Mouse (Mus musculus): ENCODE results near the gene Cyp2d11. TPM values are rescaled to one million over a fixed set of nuclear protein-coding genes. Genes with fewer than 3 reads are reported as not detected.
"Not testable (repeated sequence)": the region's sequence is repeated elsewhere in the genome, so short reads cannot be mapped to it uniquely, and the experiment has no call there.

The Cyp2d11 gene
- polyA plus RNA-seq, 1 experiment from 2014 or later: not detected

DNA sequence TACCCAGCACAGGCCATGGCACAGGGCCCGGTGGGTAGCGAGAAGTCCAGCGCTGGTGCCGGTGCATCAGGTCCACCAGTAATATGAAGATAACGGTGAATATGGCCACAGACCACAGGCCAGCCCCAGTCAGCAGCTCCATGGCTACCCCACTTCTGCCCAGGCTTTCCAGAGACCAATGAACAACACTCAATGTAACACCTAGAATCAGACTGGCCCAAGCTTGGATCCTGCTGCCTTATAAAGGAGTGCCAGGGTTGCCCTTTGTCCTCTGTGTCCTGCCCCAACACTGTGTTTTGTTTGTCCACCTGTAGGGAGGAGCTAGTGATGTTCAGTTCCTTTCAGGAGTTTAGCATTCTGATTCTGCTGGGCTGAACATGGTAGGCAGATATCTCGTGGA is 13.2 kb upstream of the Cyp2d11 start, which contains the start of gene Cyp2d10:
Gene Cyp2d10 (minus strand): TSS at position 215 of the 400 bp plus-strand sequence.
- H3K4me1 ChIP-seq: no peaks in the 10 kb centered on the region
- H3K27ac ChIP-seq: no peak within 1 kb of the TSS
- ATAC-seq: no peak
- no peaks in the 10 kb centered on the region for H3K9me3 ChIP-seq (replicated peaks)
- no peak within 1 kb of the TSS for H3K4me3 ChIP-seq
- H3K9ac ChIP-seq: no peak within 1 kb of the TSS
- no peaks in the 10 kb centered on the region for H3K36me3 ChIP-seq
- H3K4me2 ChIP-seq: peak within 1 kb of the TSS; percentile 21; the same call in 1 of the 2 replicates
- 74% methylated on average over 6 of the region's 6 CpGs for WGBS (ENCODE audit: insufficient replicate concordance)
- no peaks in the 10 kb centered on the region for H3K27me3 ChIP-seq (replicated peaks)

- no peaks in the 10 kb centered on the region for H3K36me3 ChIP-seq
- H3K9me3 ChIP-seq (replicated peaks): no peaks in the 10 kb centered on the region
- no peak overlapping the region for H3K4me2 ChIP-seq
- no peak overlapping the region for H3K9ac ChIP-seq
- H3K27ac ChIP-seq: no peak overlapping the region
- H3K4me1 ChIP-seq: no peaks in the 10 kb centered on the region
- 59% methylated on average over 3 of the region's 3 CpGs for WGBS (ENCODE audit: insufficient replicate concordance)
- no peaks in the 10 kb centered on the region for H3K27me3 ChIP-seq (replicated peaks)
- no peak for ATAC-seq
- H3K4me3 ChIP-seq: no peak overlapping the region
Observed at GRCm38 (mm10) chr15:82404163-82404562, 10.3 kb upstream of the Cyp2d11 start.

- H3K4me3 ChIP-seq: no peak overlapping the region
- no peak for ATAC-seq
- no peaks in the 10 kb centered on the region for H3K4me1 ChIP-seq
- no peak overlapping the region for H3K27ac ChIP-seq
- 74% methylated on average over 9 of the region's 9 CpGs for WGBS (ENCODE audit: insufficient replicate concordance)
- H3K9ac ChIP-seq: no peak overlapping the region
- no peak overlapping the region for H3K4me2 ChIP-seq
- H3K9me3 ChIP-seq (replicated peaks): no peaks in the 10 kb centered on the region
- H3K36me3 ChIP-seq: no peaks in the 10 kb centered on the region
- no peaks in the 10 kb centered on the region for H3K27me3 ChIP-seq (replicated peaks)
Observed at GRCm38 (mm10) chr15:82403606-82404005, 9.8 kb upstream of the Cyp2d11 start.

- Histone ChIP-seq H3K27ac (no peak overlapping the region), H3K4me2 (no peak overlapping the region), H3K9me3 (replicated peaks) (no peaks in the 10 kb centered on the region), H3K4me1 (no peaks in the 10 kb centered on the region), H3K36me3 (no peaks in the 10 kb centered on the region), H3K9ac (no peak overlapping the region), H3K27me3 (replicated peaks) (no peaks in the 10 kb centered on the region), H3K4me3 (no peak overlapping the region)
- 58% methylated on average over 6 of the region's 6 CpGs for WGBS (ENCODE audit: insufficient replicate concordance)
- ATAC-seq: no peak
Observed at GRCm38 (mm10) chr15:82402741-82403140, 8.9 kb upstream of the Cyp2d11 start.

- no peaks in the 10 kb centered on the region for H3K4me1 ChIP-seq
- H3K27me3 ChIP-seq (replicated peaks): no peaks in the 10 kb centered on the region
- ATAC-seq: no peak
- H3K36me3 ChIP-seq: no peaks in the 10 kb centered on the region
- H3K4me2 ChIP-seq: no peak overlapping the region
- no peak overlapping the region for H3K27ac ChIP-seq
- no peak overlapping the region for H3K4me3 ChIP-seq
- H3K9me3 ChIP-seq (replicated peaks): no peaks in the 10 kb centered on the region
- no peak overlapping the region for H3K9ac ChIP-seq
Observed at GRCm38 (mm10) chr15:82402106-82402505, 8.3 kb upstream of the Cyp2d11 start.

DNA sequence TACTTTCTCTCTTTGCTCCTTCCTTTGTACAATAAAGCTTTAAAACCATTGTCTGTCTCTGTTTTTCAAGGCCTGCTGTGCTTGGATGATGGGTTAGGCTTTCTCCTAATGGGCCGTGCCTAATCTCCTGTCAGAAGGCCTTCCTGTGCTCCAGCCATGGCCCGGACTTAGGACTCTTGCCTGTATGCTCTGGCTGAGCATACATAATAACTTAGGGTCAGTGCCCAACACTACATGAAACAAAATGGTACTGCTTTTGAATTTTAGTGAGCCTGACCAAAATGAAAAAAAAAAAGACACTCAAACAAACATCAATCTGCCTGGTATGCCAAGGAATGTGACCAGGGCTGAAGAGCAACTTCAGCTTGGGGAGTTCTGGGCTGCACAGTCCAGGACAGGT is 7.7 kb upstream of the Cyp2d11 start:
- Histone ChIP-seq H3K4me3 (no peak overlapping the region), H3K9me3 (replicated peaks) (no peaks in the 10 kb centered on the region), H3K4me1 (no peaks in the 10 kb centered on the region), H3K27me3 (replicated peaks) (no peaks in the 10 kb centered on the region), H3K9ac (no peak overlapping the region), H3K27ac (no peak overlapping the region), H3K4me2 (no peak overlapping the region), H3K36me3 (no peaks in the 10 kb centered on the region)
- ATAC-seq: no peak
- WGBS (ENCODE audit: insufficient replicate concordance): 66% methylated on average over 2 of the region's 2 CpGs

DNA sequence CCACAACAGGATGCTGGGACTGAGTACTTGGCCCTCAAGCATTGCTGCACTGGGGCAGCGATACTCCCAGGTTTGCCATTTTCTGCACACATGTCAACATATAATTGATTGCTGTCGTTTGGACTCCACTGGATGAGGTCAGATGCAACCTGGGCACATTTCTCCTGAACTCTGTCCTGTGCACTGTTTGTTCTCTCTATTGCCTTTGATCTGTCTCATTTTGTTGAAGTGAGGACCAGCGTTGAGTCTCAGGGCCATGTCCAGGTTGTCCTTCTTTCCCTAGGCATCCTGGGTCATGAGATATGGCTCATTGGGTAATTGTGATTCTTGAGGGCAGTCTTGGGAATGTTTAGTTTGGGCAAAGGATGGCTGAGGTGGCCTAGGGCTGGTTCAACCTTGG is 2.1 kb upstream of the Cyp2d11 start:
- H3K9ac ChIP-seq; H3K4me2 ChIP-seq; H3K27ac ChIP-seq; H3K27me3 ChIP-seq (replicated peaks); H3K9me3 ChIP-seq (replicated peaks); H3K36me3 ChIP-seq; H3K4me1 ChIP-seq; H3K4me3 ChIP-seq: not testable (repeated sequence)
- WGBS (ENCODE audit: insufficient replicate concordance): 63% methylated on average over 3 of the region's 3 CpGs
- ATAC-seq: peak; percentile 27; the same call in 1 of the 2 replicates

DNA sequence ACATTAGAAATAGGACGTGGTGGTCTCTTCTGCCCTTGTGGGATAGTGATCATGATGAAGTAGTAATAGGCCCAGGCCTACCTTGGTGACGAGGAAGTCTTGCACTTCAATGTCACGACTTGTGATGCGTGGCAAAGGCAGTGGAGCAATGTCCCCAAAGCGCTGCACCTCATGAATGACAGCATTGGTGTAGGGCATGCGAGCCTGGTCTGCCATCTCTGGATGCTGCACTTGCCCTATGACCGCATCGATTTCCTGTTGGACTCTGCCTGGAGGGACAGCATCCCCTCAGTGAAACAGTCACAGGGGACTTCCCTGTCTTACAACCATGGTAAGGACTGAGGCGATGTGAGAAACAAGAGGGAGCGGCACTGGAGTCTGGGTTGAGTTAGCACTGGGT is 3.9 kb downstream of the Cyp2d11 start:
- not testable (repeated sequence) for H3K4me3 ChIP-seq, ATAC-seq

GRCm38 (mm10) chr15:82385729-82386128 is 8.1 kb downstream of the Cyp2d11 start:
- Histone ChIP-seq H3K36me3 (no peaks in the 10 kb centered on the region), H3K9me3 (replicated peaks) (no peaks in the 10 kb centered on the region), H3K27ac (peak overlapping the region; percentile 14; the same call in 1 of the 2 replicates), H3K4me3 (no peak overlapping the region), H3K4me2 (no peak overlapping the region), H3K4me1 (peaks cover 2% of the 10 kb centered on the region; the same call in 1 of the 2 replicates), H3K27me3 (replicated peaks) (no peaks in the 10 kb centered on the region), H3K9ac (no peak overlapping the region)
- 68% methylated on average over 2 of the region's 2 CpGs for WGBS (ENCODE audit: insufficient replicate concordance)
- no peak for ATAC-seq

More for the DNA sequence above, 3.9 kb downstream of the Cyp2d11 start:
- not testable (repeated sequence) for H3K36me3 ChIP-seq; H3K27ac ChIP-seq; H3K4me2 ChIP-seq; H3K9ac ChIP-seq; H3K27me3 ChIP-seq (replicated peaks); H3K9me3 ChIP-seq (replicated peaks); H3K4me1 ChIP-seq
- 78% methylated on average over 10 of the region's 10 CpGs for WGBS (ENCODE audit: insufficient replicate concordance)

- Histone ChIP-seq H3K4me1 (peaks cover 23% of the 10 kb centered on the region; the same call in 1 of the 2 replicates), H3K27me3 (replicated peaks) (peaks cover 7% of the 10 kb centered on the region; the same call in 1 of the 2 replicates), H3K27ac (no peak overlapping the region), H3K4me2 (no peak overlapping the region), H3K4me3 (no peak overlapping the region), H3K9me3 (replicated peaks) (no peaks in the 10 kb centered on the region), H3K36me3 (no peaks in the 10 kb centered on the region), H3K9ac (no peak overlapping the region)
- 59% methylated on average over 2 of the region's 2 CpGs for WGBS (ENCODE audit: insufficient replicate concordance)
- ATAC-seq: no peak
Observed at GRCm38 (mm10) chr15:82382441-82382840, 11.4 kb downstream of the Cyp2d11 start.

DNA sequence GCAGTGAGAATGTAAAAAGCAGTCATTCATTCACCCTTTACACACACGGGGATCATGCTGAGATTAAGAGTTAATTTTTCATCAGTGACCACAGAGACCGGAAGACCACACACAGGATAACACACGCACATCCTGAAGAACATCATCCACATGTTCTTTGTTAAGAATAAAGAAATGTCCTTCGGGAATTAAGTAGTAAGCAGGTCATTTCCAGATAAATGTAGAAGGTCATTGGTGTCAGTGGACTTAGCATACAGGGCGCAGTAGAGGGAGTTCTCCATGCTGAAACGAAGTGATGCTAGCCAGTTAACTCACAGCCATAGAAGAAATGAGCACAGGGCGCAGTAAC is 13.1 kb downstream of the Cyp2d11 start:
- ATAC-seq: no peak
- Histone ChIP-seq H3K27ac (no peak overlapping the region; the same call in 1 of the 2 replicates), H3K27me3 (replicated peaks) (peaks cover 7% of the 10 kb centered on the region; the same call in 1 of the 2 replicates), H3K4me2 (peak overlapping the region; percentile 75), H3K4me3 (peak overlapping the region; percentile 56), H3K9ac (peak overlapping the region; percentile 62; the same call in 1 of the 2 replicates), H3K36me3 (no peaks in the 10 kb centered on the region), H3K4me1 (peaks cover 23% of the 10 kb centered on the region; the same call in 1 of the 2 replicates), H3K9me3 (replicated peaks) (no peaks in the 10 kb centered on the region)
- WGBS (ENCODE audit: insufficient replicate concordance): 37% methylated on average over 7 of the region's 7 CpGs

DNA sequence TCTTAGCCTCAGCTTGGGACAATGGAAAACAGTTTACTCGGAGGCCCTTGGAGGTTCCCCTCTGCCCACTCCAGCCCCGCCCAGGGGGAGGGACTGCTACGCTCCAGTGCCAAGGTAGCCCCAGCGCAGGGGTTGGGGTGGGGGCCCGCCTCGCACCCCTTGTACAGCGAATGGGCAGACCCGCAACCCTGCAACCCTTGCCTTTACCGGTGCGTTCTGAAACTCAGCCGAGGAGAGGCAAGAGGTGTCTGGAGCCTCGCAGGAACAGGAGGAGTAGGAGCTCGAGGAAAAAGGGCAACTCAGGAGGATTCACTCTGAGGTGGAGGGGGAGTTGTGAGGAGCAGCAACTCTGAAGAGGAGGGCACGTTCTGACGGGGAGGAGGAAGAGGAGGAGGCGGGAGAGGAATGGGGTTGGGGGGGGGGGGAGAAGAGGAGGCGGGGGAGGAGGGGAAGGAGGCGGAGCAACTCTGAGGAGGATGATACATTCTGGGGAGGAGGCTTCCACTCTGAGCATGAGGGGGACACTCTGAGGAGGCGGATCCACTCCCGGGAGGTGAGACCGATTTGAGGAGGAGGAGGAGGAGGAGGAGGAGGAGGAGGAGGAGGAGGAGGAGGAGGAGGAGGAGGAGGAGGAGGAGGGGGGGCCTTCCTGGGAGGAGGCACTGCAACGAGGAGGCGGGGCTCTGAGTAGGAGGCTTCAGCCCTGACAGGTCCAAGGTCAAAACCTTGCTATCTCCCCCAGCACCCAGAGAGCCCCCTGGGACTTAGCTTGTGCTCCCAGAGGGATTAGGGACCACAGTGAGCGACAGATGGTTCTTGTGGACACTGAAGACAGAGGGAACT is 13.7 kb downstream of the Cyp2d11 start, which contains the start of gene Cyp2d22:
Gene Cyp2d22 (minus strand): TSS at position 390 of the 843 bp plus-strand sequence.
- no peaks in the 10 kb centered on the region for H3K36me3 ChIP-seq
- peak within 1 kb of the TSS; percentile 56 for H3K4me3 ChIP-seq
- peak within 1 kb of the TSS; percentile 62 for H3K9ac ChIP-seq
- 2% methylated on average over 22 of the region's 24 CpGs for WGBS (ENCODE audit: insufficient replicate concordance)
- no peaks in the 10 kb centered on the region for H3K9me3 ChIP-seq (replicated peaks)
- H3K4me2 ChIP-seq: peak within 1 kb of the TSS; percentile 75
- peak; percentile 73 for ATAC-seq
- peaks cover 23% of the 10 kb centered on the region; the same call in 1 of the 2 replicates for H3K4me1 ChIP-seq
- H3K27ac ChIP-seq: peak within 1 kb of the TSS; percentile 76
- H3K27me3 ChIP-seq (replicated peaks): peaks cover 7% of the 10 kb centered on the region; the same call in 1 of the 2 replicates

All from liver, embryonic 12.5 days (tissue).